Mouse (Mus musculus) T-helper 2 cell (primary cell): ENCODE results near the gene Surf6.

Experiments
- in situ Hi-C: fragments of 300-600 bp; cut with MboI, MseI; formaldehyde crosslinking; loops from one replicate; pipeline ENCODE4 v1.15.1; 2025; ENCODE audit warnings: high pct_unique_total_duplicates

The Surf6 gene

GRCm38 (mm10) chr2:26902467-26903220 is at the start of gene Surf6:
Gene Surf6 (minus strand): TSS chr2:26902879.
- in situ Hi-C loops: loop anchor here (5.0 kb wide), 1 partner anchor 255 kb away; no protein-coding TSS in a partner anchor

GRCm38 (mm10) chr2:26952193-26952592 is 49.5 kb upstream of the Surf6 start:
- in situ Hi-C loops: no loop called here

DNA sequence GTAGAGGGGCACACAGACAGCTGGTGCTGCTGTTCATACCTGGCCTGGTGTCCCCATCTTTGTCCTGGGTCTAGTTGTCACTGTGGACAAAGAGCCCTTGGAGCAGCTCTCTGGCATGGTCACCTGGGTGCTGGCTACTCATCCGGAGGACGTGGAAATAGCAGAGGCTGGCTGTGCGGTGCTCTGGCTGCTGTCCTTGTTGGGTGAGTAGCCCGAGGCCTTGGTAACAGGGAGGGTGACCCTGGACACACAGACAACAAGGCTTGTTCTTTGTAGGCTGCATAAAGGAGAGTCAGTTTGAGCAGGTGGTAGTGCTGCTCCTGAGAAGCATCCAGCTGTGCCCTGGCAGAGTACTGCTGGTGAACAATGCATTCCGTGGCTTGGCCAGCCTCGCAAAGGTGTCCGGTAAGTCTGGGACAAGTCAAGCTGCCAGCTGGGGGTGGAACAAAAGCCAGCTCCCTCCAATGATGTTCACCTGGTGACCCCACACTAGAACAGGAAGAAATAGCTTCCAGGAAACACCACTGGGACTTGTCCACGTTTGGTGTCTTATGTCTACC is 48.7 kb upstream of the Surf6 start:
- in situ Hi-C loops: no loop called here

DNA sequence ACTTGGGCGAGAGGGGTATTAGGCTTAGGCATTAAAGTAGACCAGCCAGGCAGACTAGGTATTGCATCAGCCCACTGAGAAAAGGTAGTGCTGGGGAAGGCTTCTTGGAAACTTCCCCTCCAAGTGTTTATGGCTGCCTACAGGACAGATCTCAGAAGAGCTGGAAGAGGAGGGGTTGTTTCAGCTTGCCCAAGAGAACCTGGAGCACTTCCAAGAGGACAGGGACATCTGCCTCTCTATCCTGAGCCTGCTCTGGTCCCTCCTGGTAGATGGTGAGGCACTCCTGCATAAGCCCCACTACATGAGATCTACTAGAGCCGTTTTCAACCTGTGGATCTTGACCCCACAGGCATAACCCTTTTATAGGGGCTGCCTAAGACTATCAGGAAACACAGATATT is 47.7 kb upstream of the Surf6 start:
- in situ Hi-C loops: no loop called here

DNA sequence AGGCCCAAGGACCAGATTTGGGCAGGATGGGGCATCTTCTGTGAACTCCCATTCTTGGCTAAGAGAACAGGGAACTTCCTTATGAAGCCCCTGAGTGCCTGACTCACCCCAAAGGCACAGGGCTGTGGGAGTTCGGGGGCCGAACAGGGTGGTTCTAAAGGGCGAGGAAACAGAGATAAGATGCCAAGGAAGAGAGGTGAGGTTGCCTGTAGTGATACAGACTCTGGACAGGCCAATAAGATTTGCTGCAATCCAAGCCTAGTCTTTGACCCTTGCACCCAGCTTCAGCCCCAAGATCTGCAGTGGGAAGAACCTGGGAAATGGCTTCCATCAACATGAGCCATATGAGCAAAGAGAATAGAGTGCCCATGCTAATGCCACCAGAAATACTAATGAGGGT is 40.6 kb upstream of the Surf6 start:
- in situ Hi-C loops: no loop called here

- in situ Hi-C loops: no loop called here
Observed at GRCm38 (mm10) chr2:26941539-26941938, 38.9 kb upstream of the Surf6 start.

GRCm38 (mm10) chr2:26936425-26936824 is 33.7 kb upstream of the Surf6 start:
- in situ Hi-C loops: no loop called here

- in situ Hi-C loops: no loop called here
Observed at GRCm38 (mm10) chr2:26935286-26935685, 32.6 kb upstream of the Surf6 start.

- in situ Hi-C loops: no loop called here
Observed at GRCm38 (mm10) chr2:26933304-26934055, 30.8 kb upstream of the Surf6 start, which contains the start of the genes Surf4 and Stkld1. Gene Surf4 (minus strand): TSS chr2:26933928. Gene Stkld1 (plus strand): TSS chr2:26934047.

GRCm38 (mm10) chr2:26932473-26933303 is 30.0 kb upstream of the Surf6 start:
- in situ Hi-C loops: no loop called here

- in situ Hi-C loops: no loop called here
Observed at GRCm38 (mm10) chr2:26930390-26930789, 27.7 kb upstream of the Surf6 start.

GRCm38 (mm10) chr2:26927745-26928476 is 25.2 kb upstream of the Surf6 start:
- in situ Hi-C loops: no loop called here

DNA sequence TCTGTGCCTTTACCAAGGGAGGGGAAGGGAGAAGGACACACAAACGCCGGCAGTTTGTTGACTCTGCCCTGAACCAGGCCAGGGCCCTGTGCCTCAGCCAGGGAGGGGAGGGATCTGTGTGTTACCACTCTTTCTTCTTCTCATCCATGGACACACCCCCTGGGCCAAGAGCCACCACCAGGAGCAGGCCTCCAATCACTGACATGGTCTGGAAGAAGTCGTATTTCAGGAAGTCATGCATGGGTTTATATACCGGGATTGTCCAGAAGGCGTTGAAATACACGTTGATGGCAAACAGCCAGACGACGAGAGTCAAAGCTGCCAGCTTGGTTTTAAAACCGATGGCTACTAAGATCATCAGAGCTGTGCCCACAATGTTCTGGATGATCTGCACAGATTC is 19.1 kb upstream of the Surf6 start:
- in situ Hi-C loops: no loop called here

DNA sequence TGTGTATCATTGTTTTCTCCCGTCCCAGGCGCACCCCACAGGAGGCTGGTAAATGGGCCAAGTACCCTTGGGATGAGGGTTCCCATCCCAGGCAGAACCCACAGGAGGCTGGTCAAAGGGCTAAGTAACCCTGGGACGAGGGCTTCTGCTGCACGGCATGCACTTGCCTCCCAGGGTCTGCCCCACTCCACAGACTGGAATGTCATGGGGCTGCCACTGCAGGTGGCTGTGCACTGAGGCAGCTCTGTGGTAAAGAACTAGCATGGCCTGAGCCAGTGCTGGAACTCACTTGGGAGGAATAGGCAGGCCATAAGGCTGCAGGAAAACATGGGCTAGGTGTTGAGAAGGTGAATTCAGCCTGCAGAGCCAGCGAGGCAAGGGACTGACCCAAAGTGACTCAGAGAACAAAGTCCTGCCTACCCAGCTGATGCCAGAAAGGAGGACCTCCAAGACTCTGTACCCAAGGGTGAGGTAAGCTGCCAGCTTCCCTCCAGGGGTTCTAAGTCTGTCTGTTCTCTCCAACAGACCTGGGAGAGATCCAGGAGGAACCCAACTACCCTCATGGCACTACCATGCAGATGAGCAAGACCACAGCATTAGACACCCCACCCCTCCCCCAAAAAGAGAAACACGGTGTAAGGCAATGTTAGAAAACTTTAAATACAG is 17.6 kb upstream of the Surf6 start:
- in situ Hi-C loops: no loop called here

GRCm38 (mm10) chr2:26919684-26920083 is 17.0 kb upstream of the Surf6 start:
- in situ Hi-C loops: no loop called here

- in situ Hi-C loops: no loop called here
Observed at GRCm38 (mm10) chr2:26916738-26917137, 14.1 kb upstream of the Surf6 start.

- in situ Hi-C loops: no loop called here
Observed at GRCm38 (mm10) chr2:26915927-26916728, 13.4 kb upstream of the Surf6 start, which contains the start of the genes Surf2 and Surf1. Gene Surf2 (plus strand): TSS chr2:26916367. Gene Surf1 (minus strand): TSS chr2:26916530.

DNA sequence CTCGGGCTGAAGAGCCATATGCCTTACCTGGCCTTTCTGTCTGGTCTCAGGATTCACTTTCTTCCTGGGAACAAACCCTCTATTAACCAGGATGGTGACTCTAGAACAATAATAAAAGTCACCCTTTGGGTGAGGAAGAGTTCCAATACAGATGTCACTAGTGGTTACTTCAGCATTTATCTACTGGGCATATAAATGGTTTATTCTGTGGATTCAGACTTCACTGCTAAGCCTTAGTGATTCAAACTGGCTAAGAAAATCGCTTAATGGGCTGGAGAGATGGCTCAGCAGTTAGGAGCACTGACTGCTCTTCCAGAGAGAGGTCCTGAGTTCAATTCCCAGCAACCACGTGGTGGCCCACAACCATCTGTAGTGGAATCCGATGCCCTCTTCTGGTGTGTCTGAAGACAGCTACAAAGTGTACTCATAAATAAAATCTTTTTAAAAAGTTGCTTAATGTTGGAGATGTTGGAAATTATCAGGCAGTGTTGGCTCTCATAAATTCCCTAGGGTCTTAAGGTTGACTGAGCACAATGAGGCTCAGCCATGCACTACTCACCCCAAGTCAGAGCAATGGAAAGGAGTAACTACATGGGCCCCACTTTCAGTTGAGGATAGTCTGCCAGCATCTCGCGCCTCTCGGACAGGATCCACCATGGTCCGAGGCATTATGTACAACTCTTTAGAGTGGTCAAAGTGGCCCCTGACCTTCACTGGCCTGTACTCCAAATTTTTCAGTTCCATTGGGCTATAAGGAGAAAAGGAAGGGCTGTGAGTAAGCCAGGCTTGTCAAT is 11.7 kb upstream of the Surf6 start:
- in situ Hi-C loops: no loop called here
